Mouse (Mus musculus): ENCODE measurements around the gene Cd274. TPM values are rescaled to one million over a fixed set of nuclear protein-coding genes. Genes with fewer than 3 reads are reported as not detected.

Cd274 gene
- total RNA-seq, 2 experiments from 2014 or later = 0.94 to 1.3 TPM

DNA sequence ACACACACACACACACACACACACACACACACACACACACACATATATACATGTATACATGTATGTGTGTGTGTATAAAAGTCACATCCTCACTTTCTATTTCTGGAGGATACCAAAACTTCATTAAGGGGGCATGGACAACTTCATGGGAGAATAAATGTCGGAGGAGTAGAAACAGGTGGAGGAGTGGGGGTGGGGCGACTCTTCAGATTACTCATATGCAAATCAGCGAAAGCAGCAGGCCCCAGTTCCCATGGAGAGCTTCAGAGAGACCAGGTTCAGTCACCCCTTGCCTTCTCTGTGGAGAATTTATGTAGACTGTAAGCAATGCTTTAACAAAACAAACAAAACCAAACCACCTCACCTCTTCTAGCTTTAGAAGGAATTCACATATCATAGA is 2.1 kb upstream of the Cd274 start:
- DNase-seq = no peak

DNA sequence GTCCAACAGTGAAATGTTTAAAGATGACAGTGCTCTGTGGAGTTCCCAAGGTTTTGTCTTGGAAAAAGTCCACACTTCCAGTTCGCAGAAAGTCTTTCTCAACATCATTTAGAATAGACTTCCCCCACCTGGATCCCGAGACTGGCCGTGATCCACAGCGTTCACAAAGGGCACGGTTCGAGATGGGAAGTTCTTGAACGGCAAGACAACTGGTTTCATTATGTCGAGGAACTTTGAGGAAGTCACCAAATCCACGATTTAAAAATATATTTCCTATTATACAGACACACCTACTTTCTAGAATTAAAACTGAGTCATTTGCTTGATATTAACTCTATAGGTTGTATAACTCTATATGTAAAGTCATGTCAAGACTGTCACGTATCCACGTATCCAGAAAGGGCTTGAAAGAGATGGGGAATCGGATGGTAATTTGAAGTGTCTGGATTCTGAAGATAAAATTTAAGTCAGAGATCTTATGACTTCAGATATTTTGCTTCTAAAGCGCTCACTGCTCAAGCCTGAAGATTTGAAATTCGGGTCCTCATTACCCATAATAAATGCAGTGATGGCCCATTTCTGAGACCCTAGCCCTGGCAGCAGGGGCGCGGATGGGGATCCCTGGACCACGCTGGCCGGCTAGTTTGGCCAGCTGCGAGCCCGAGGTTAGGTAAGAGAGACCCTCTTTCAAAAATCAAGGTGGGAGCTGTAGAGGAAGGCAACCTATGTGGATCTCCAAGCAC is 858 bp upstream of the Cd274 start:
- DNase-seq = no peak

DNA sequence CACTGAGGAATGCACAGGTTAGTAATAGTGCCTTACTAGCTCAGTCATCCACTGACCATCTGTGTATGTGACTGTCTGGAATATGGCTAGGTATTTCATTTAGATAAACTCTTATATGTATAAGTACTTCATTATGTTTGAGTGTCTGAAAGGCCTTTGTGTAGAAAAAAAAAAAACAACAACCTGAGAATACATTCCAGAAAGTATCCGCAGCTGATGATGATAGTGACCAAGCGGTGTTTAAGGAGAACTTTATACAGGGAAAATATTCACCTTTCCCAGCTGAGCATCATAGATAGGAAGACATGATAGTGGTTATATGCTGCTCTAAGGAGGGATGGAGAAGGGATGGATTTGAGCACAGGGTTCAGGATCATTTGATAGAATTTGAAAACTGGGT is 786 bp downstream of the Cd274 start:
- no peak for DNase-seq

DNA sequence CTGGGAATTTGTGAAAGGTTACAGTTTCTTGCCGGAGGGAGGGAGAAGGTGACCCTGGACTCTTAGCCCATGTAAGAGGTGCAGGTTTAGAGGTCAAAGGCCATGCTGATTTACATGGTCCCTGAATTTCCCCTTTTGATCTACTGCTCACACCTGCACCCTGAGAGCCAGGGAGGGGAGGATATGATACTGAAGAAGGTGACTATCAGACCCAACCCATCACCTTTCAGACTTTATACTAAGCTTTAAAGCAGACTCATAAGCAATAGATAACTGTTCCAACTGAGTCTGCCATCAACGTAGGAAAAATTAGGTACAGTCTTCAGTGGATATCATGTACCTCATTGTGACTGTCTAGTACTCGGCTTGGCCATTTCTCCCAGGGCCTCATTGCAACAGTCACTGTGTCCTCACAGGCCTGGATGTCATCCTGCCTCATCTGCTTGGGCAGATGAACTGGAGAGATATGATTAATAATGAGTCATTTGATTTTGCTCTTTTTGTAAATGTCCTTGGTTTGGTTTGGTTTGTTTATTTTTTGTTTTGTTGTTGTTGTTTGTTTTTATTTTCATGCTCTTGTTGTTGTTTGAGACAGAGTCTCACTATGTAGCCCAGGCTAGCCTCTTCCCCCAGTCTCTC is 1.5 kb downstream of the Cd274 start:
- no peak for DNase-seq

- DNase-seq = no peak
Observed at GRCm38 (mm10) chr19:29370112-29370511, 2.9 kb downstream of the Cd274 start.

- DNase-seq = no peak
Observed at GRCm38 (mm10) chr19:29370545-29371283, 3.5 kb downstream of the Cd274 start.

GRCm38 (mm10) chr19:29371284-29372081 is 4.2 kb downstream of the Cd274 start:
- no peak for DNase-seq

- peak; percentile 22 to 24 for DNase-seq
Observed at GRCm38 (mm10) chr19:29372138-29372537, 4.9 kb downstream of the Cd274 start.

DNA sequence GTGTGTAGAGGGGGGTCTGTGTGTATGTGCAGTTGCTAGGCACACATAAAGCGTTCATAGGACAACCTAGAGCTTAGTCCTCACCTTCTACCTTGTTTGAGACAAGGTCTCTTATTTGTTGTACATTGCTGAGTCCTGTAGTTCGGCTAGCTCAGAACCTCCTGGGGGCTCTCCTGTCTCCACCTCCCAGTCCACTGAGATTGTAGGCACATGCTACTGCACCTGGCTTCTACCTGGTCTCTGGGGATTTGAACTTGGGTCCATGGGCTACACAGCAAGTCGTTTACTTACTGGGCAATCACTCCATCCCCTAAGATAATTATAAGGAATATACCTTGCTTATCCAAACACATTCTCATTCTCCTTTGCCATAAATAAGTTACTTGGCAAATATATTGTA is 5.4 kb downstream of the Cd274 start:
- DNase-seq = no peak

DNA sequence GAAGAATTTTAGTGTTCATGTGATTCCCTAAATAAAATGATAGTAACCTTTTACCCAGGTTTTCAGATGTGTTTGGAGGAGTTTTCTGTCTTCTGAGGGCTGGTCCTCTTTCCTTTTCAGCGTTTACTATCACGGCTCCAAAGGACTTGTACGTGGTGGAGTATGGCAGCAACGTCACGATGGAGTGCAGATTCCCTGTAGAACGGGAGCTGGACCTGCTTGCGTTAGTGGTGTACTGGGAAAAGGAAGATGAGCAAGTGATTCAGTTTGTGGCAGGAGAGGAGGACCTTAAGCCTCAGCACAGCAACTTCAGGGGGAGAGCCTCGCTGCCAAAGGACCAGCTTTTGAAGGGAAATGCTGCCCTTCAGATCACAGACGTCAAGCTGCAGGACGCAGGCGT is 6.2 kb downstream of the Cd274 start:
- no peak for DNase-seq

GRCm38 (mm10) chr19:29374947-29375346 is 7.7 kb downstream of the Cd274 start:
- no peak for DNase-seq

GRCm38 (mm10) chr19:29376382-29376781 is 9.1 kb downstream of the Cd274 start:
- no peak for DNase-seq

DNA sequence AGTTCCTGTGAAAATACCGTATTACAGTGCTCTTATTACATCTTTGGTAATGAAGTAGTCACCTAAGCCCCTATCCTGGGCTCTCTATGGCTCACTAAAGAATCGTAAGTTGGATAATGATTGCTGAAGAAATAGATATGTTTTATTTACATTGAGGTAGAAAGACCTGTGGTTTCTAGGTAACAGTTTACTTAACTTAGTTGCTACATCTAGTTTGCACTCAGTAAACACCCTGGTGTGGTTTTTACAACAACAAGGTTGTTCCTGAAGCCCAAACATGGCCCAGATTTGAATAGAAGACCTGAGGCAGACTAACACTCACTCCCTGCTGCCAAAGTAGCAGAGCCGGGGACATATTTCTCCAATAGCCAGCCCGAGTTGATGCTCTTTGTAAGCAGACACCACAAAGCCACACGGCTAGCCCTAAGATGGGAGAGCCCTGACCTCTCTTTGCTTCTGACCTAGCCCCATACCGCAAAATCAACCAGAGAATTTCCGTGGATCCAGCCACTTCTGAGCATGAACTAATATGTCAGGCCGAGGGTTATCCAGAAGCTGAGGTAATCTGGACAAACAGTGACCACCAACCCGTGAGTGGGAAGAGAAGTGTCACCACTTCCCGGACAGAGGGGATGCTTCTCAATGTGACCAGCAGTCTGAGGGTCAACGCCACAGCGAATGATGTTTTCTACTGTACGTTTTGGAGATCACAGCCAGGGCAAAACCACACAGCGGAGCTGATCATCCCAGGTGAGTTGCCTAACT is 12.8 kb downstream of the Cd274 start:
- DNase-seq = no peak

GRCm38 (mm10) chr19:29383368-29383767 is 16.1 kb downstream of the Cd274 start:
- no peak for DNase-seq

DNA sequence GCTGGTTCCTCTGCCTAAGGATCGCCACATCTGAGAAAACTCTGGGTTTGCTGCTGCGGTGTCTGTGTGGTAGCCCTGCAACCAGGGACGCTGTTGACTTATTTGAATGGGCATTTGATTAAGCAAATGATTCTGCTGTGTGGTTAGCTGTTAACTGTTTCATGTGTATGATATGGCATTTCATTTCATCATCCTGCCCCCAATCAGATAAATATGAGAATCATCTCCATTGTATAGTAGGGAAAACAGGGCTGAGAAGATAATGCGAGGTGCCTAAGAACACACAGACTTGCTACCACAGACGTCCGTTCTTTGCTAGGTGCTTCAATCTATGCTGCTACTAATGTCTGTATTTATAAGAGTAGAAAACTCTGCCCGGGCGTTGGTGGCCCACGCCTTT is 17.2 kb downstream of the Cd274 start:
- no peak for DNase-seq

- no peak for DNase-seq
Observed at GRCm38 (mm10) chr19:29384994-29385393, 17.7 kb downstream of the Cd274 start.

GRCm38 (mm10) chr19:29385822-29386221 is 18.6 kb downstream of the Cd274 start:
- no peak for DNase-seq

- DNase-seq = no peak
Observed at GRCm38 (mm10) chr19:29388818-29389217, 21.6 kb downstream of the Cd274 start.

DNA sequence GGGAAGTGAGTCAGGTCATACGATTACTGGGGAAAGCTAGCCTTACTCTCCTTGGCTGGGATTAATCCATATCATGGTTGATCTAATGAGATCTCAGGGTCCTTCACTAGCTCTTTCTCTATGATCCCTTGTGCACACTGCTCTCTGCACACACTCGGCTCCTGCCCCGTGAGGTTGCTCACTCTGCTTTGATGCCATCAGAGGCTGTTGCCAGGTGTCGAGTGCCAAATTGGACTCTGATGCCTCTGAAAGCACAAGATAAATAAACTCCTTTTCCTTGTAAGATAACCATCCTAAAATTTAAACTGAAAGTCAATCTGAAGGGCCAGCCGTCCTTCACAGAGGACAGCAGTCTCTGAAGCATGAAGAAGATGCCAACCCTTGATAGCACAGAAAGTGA is 23.2 kb downstream of the Cd274 start:
- DNase-seq = no peak

GRCm38 (mm10) chr19:29391279-29391678 is 24.0 kb downstream of the Cd274 start:
- no peak for DNase-seq

DNA sequence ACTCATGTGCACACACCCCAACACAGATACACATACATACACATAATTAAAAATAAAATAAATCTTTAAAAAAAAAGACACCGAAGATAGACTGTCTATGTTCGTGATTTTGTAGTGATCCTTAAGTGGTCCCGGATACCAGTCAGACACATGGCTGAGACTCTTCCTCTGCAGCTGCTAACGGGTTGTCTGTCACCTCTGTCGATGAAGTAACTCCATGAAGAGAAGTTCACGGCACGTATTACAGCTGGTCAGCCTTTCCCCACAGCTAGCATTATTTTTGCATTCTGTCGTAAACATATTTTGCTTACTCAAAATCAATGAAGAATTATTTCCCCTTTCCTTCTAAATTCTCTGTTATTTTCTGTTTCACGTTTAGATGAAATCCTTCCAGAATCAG is 26.1 kb downstream of the Cd274 start:
- DNase-seq = no peak

- DNase-seq = no peak
Observed at GRCm38 (mm10) chr19:29394721-29395120, 27.5 kb downstream of the Cd274 start.

Measured in layer of hippocampus, postnatal 36 days (tissue).